ENCODE assay signal across 23 mouse cellular contexts in genomic region chr12:115055080-115055479, GRCm38 (mm10).
DNase-seq lines count a peak whose midpoint lies in the region; ATAC-seq lines count a peak whose summit lies in the region.
"Had no signal": no experiment of that assay in that cellular context is flagged by ENCODE, and none has a peak within 500 bp of the region (broad histone marks: within the 10 kb centered on the region; RNA-seq: fewer than 3 reads in every experiment).

No protein-coding gene starts in this region.

- ATAC-seq in activated CD4-positive, CD25-positive, alpha-beta regulatory T cell, adult 4 months, result peak; percentile 46
- peak; percentile 37 for ATAC-seq in megakaryocyte progenitor cell, adult 5-6 weeks (replicated peaks; ENCODE audit: poor library complexity)
- no peak for ATAC-seq in hindbrain, embryonic 11.5 days (ENCODE audit: low FRiP score)
- ATAC-seq: intestine, embryonic 16.5 days; midbrain, embryonic 16.5 days had no signal

- no peak overlapping the region for H3K27ac ChIP-seq in hindbrain, embryonic 11.5 days (ENCODE audit: low read depth, low read length)
- H3K27ac ChIP-seq: embryonic facial prominence, embryonic 12.5 days; heart, embryonic 15.5 days; hindbrain, embryonic 15.5 days; neural tube, embryonic 15.5 days had no signal

- no peaks in the 10 kb centered on the region for H3K27me3 ChIP-seq in hindbrain, embryonic 11.5 days (ENCODE audit: control insufficient read depth, insufficient read depth, low read length)
- H3K27me3 ChIP-seq: embryonic facial prominence, embryonic 12.5 days; heart, embryonic 15.5 days; hindbrain, embryonic 15.5 days; neural tube, embryonic 15.5 days had no signal

- 82% methylated on average over 4 of the region's 4 CpGs for WGBS in hindbrain, embryonic 11.5 days

- H3K9ac ChIP-seq in hindbrain, embryonic 11.5 days (ENCODE audit: low read depth, low read length), result no peak overlapping the region
- H3K9ac ChIP-seq: embryonic facial prominence, embryonic 12.5 days; heart, embryonic 15.5 days; hindbrain, embryonic 15.5 days; neural tube, embryonic 15.5 days had no signal

- peak; percentile 18 for DNase-seq in CD4-positive helper T cell, adult 2 months (ENCODE audit: low read depth, low spot score)
- DNase-seq in thymus, postnatal 36 days, result peak; percentile 5 to 6
- no peak for DNase-seq in heart, adult 18-20 months
- DNase-seq in kidney, postnatal 36 days, result no peak
- DNase-seq in hindbrain, embryonic 11.5 days (ENCODE audit: low spot score), result no peak
- DNase-seq: cerebellum, adult 11 months; cerebellum, adult 9-11 months; gastrocnemius, postnatal 25 days; heart, postnatal 36 days; kidney, adult 9 months; kidney, postnatal 25 days; layer of hippocampus, postnatal 36 days; lung, postnatal 10 days; right cerebral cortex, adult 18-20 months had no signal

- no peak overlapping the region for H3K4me3 ChIP-seq in hindbrain, embryonic 11.5 days (ENCODE audit: low read depth, low read length)
- H3K4me3 ChIP-seq: embryonic facial prominence, embryonic 12.5 days; heart, embryonic 15.5 days; hindbrain, embryonic 15.5 days; myocyte; neural tube, embryonic 15.5 days had no signal

- peaks cover 3% of the 10 kb centered on the region; the same call in 1 of the 2 replicates for H3K9me3 ChIP-seq in hindbrain, embryonic 11.5 days (ENCODE audit: control insufficient read depth, low read length)
- H3K9me3 ChIP-seq: heart, embryonic 15.5 days had no signal

- no peaks in the 10 kb centered on the region for H3K36me3 ChIP-seq in hindbrain, embryonic 11.5 days (ENCODE audit: control insufficient read depth, insufficient read depth, low read length)
- H3K36me3 ChIP-seq: embryonic facial prominence, embryonic 12.5 days; heart, embryonic 15.5 days; hindbrain, embryonic 15.5 days; neural tube, embryonic 15.5 days had no signal

- H3K4me1 ChIP-seq in hindbrain, embryonic 11.5 days (replicated peaks; ENCODE audit: control insufficient read depth, insufficient read depth, low read length), result no peaks in the 10 kb centered on the region
- H3K4me1 ChIP-seq: embryonic facial prominence, embryonic 12.5 days; heart, embryonic 15.5 days; hindbrain, embryonic 15.5 days; neural tube, embryonic 15.5 days had no signal

- H3K4me2 ChIP-seq in hindbrain, embryonic 11.5 days (replicated peaks; ENCODE audit: low read depth, low read length), result no peak overlapping the region
- H3K4me2 ChIP-seq: embryonic facial prominence, embryonic 12.5 days; heart, embryonic 15.5 days; hindbrain, embryonic 15.5 days; neural tube, embryonic 15.5 days had no signal

Comparison
In these comparisons a context has a peak if more than half of its experiments do, and no peak if none do; other contexts are left out.
1. DNase-seq: peak in CD4-positive helper T cell, adult 2 months (single experiment) and thymus, postnatal 36 days (2 of 2); none in heart, adult 18-20 months (0 of 2), kidney, postnatal 36 days (0 of 2) and hindbrain, embryonic 11.5 days (single experiment).